Mouse (Mus musculus): ENCODE results near the gene Ccdc30.

- TF ChIP-seq CTCF (IDR thresholded peaks at IDR 0.05; ENCODE audit: control insufficient read depth, insufficient read depth, insufficient replicate concordance, low read depth, low read length) (no peak), POLR2A (IDR thresholded peaks at IDR 0.05; ENCODE audit: control insufficient read depth, low read depth, low read length) (no peak)
Observed at GRCm38 (mm10) chr4:119460728-119461141, 45.4 kb upstream of the Ccdc30 start.
